Mouse (Mus musculus): Measurements from ENCODE around the gene Chst11. TPM values are rescaled to one million over a fixed set of nuclear protein-coding genes. Genes with fewer than 3 reads are reported as not detected.
"Not testable (repeated sequence)": the region's sequence is repeated elsewhere in the genome, so short reads cannot be mapped to it uniquely, and the experiment has no call there.

The Chst11 gene
- polyA plus RNA-seq, 1 experiment, result 10.4 TPM

GRCm38 (mm10) chr10:83111046-83111445 lies 125.7 kb downstream of the Chst11 start:
- TF ChIP-seq FLI1 (IDR thresholded peaks at IDR 0.05; ENCODE audit: low read length), result no peak
- no peak for TF ChIP-seq GATA1 (IDR thresholded peaks at IDR 0.05; ENCODE audit: borderline replicate concordance, low read length)
- H3K27me3 ChIP-seq (replicated peaks), result no peaks in the 10 kb centered on the region
- peaks cover 94% of the 10 kb centered on the region for H3K4me1 ChIP-seq
- no peak overlapping the region for H3K4me3 ChIP-seq (replicated peaks)
- peaks cover 48% of the 10 kb centered on the region for H3K36me3 ChIP-seq (replicated peaks; ENCODE audit: low read length)
- H3K9me3 ChIP-seq, result no peaks in the 10 kb centered on the region

- TF ChIP-seq FLI1 (IDR thresholded peaks at IDR 0.05; ENCODE audit: low read length) (no peak), GATA1 (IDR thresholded peaks at IDR 0.05; ENCODE audit: borderline replicate concordance, low read length) (no peak)
- Histone ChIP-seq H3K36me3 (replicated peaks; ENCODE audit: low read length) (peaks cover 50% of the 10 kb centered on the region), H3K9me3 (no peaks in the 10 kb centered on the region), H3K4me3 (replicated peaks) (no peak overlapping the region), H3K4me1 (peaks cover 94% of the 10 kb centered on the region), H3K27me3 (replicated peaks) (no peaks in the 10 kb centered on the region)
These were observed 127.0 kb downstream of the Chst11 start for GRCm38 (mm10) chr10:83112345-83112744.

DNA sequence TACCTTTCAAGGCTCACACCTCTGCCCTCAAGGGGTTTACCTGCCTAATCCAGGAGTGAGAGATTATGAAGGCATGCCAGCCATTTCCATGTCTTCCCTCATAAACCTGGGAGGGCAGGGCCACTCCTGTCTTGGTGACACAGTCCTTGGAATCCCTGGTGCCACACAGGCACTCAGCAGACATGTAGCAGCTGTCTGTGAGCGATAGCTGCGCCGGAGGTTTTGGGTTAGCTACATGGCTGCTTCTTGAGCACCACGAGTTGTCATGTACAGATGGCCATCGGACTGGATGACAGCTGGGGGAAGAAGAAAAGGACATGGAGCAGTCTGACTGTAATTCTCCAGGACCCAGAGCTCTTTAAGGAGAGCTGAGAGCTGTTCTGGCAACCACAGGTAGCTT lies 129.3 kb downstream of the Chst11 start:
- H3K9me3 ChIP-seq, result no peaks in the 10 kb centered on the region
- no peak overlapping the region for H3K4me3 ChIP-seq (replicated peaks)
- H3K36me3 ChIP-seq (replicated peaks; ENCODE audit: low read length), result peaks cover 62% of the 10 kb centered on the region
- H3K27me3 ChIP-seq (replicated peaks), result no peaks in the 10 kb centered on the region
- TF ChIP-seq GATA1 (IDR thresholded peaks at IDR 0.05; ENCODE audit: borderline replicate concordance, low read length) (no peak), FLI1 (IDR thresholded peaks at IDR 0.05; ENCODE audit: low read length) (no peak)
- peaks cover 94% of the 10 kb centered on the region for H3K4me1 ChIP-seq

DNA sequence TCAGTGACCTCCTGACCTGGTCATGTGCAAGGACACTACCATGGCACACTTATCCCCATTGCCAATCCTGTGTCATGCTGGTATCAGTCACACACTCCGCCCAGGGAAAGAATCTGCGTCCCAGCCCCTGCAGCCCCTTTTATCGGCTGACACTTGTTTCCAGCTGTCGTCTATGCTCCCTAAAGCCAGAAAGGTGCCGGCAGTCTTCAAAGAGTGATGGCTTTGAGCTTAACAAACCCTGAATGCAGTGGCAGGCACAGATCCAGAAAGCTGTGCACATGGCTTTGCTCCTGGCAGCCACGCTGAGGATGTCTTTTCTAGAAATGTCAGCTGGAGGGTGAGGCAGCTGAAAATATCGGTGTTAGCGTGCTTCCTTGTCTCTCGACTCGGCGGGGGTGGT lies 131.6 kb downstream of the Chst11 start:
- no peak overlapping the region for H3K4me3 ChIP-seq (replicated peaks)
- TF ChIP-seq GATA1 (IDR thresholded peaks at IDR 0.05; ENCODE audit: borderline replicate concordance, low read length), result no peak
- TF ChIP-seq FLI1 (IDR thresholded peaks at IDR 0.05; ENCODE audit: low read length), result no peak
- H3K4me1 ChIP-seq, result peaks cover 90% of the 10 kb centered on the region
- H3K36me3 ChIP-seq (replicated peaks; ENCODE audit: low read length), result peaks cover 56% of the 10 kb centered on the region
- H3K27me3 ChIP-seq (replicated peaks), result no peaks in the 10 kb centered on the region
- H3K9me3 ChIP-seq, result peaks cover 9% of the 10 kb centered on the region

GRCm38 (mm10) chr10:83117851-83118250 lies 132.6 kb downstream of the Chst11 start:
- H3K9me3 ChIP-seq, result peaks cover 9% of the 10 kb centered on the region
- peaks cover 90% of the 10 kb centered on the region for H3K4me1 ChIP-seq
- TF ChIP-seq FLI1 (IDR thresholded peaks at IDR 0.05; ENCODE audit: low read length), result no peak
- TF ChIP-seq GATA1 (IDR thresholded peaks at IDR 0.05; ENCODE audit: borderline replicate concordance, low read length), result no peak
- H3K36me3 ChIP-seq (replicated peaks; ENCODE audit: low read length), result peaks cover 56% of the 10 kb centered on the region
- no peak overlapping the region for H3K4me3 ChIP-seq (replicated peaks)
- no peaks in the 10 kb centered on the region for H3K27me3 ChIP-seq (replicated peaks)

GRCm38 (mm10) chr10:83118613-83119012 lies 133.3 kb downstream of the Chst11 start:
- no peak overlapping the region for H3K4me3 ChIP-seq (replicated peaks)
- H3K4me1 ChIP-seq, result peaks cover 93% of the 10 kb centered on the region
- TF ChIP-seq FLI1 (IDR thresholded peaks at IDR 0.05; ENCODE audit: low read length) (no peak), GATA1 (IDR thresholded peaks at IDR 0.05; ENCODE audit: borderline replicate concordance, low read length) (no peak)
- H3K36me3 ChIP-seq (replicated peaks; ENCODE audit: low read length), result peaks cover 63% of the 10 kb centered on the region
- H3K27me3 ChIP-seq (replicated peaks), result no peaks in the 10 kb centered on the region
- H3K9me3 ChIP-seq, result peaks cover 9% of the 10 kb centered on the region

GRCm38 (mm10) chr10:83119016-83119415 lies 133.7 kb downstream of the Chst11 start:
- TF ChIP-seq FLI1 (IDR thresholded peaks at IDR 0.05; ENCODE audit: low read length) (no peak), GATA1 (IDR thresholded peaks at IDR 0.05; ENCODE audit: borderline replicate concordance, low read length) (no peak)
- Histone ChIP-seq H3K9me3 (peaks cover 9% of the 10 kb centered on the region), H3K4me3 (replicated peaks) (no peak overlapping the region), H3K27me3 (replicated peaks) (no peaks in the 10 kb centered on the region), H3K4me1 (peaks cover 94% of the 10 kb centered on the region), H3K36me3 (replicated peaks; ENCODE audit: low read length) (peaks cover 62% of the 10 kb centered on the region)

DNA sequence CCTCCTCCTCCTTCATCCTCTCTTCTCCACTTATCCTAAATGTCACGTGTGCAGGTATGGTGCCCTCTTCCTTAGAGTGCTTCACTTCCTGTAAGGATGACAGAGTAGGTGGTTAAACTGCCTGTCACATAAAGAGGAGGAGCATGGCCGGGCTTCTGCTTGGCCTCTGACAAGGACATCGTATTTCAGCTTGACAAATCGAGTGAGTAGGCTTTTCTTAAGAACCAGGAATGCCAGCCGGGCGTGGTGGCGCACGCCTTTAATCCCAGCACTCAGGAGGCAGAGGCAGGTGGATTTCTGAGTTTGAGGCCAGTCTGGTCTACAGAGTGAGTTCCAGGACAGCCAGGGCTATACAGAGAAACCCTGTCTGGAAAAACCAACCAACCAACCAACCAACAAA lies 134.2 kb downstream of the Chst11 start:
- H3K4me3 ChIP-seq (replicated peaks); H3K9me3 ChIP-seq; H3K27me3 ChIP-seq (replicated peaks): not testable (repeated sequence)
- H3K36me3 ChIP-seq (replicated peaks; ENCODE audit: low read length), result peaks cover 61% of the 10 kb centered on the region
- peaks cover 95% of the 10 kb centered on the region for H3K4me1 ChIP-seq

DNA sequence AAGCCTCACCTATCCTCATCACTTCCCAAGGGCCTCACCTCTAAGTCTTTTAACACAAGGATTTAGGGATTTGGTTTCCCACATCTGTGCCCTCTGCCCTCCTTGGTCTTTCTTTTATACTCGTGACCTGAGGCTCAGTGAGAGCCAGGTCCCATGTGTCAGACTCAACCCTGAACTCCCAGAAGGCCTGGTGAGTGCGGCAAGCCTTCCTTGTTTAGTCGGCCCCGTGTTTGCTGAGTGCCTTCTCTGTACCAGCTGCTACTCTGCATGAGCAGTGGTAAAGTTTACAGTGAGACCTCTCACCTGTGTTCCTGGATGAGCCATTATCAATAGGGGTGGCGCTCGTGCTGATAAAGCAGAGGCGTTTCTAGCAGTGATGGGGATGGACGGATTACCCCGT lies 134.6 kb downstream of the Chst11 start:
- Histone ChIP-seq H3K9me3 (peaks cover 9% of the 10 kb centered on the region), H3K4me3 (replicated peaks) (no peak overlapping the region), H3K36me3 (replicated peaks; ENCODE audit: low read length) (peaks cover 57% of the 10 kb centered on the region), H3K4me1 (peaks cover 91% of the 10 kb centered on the region), H3K27me3 (replicated peaks) (no peaks in the 10 kb centered on the region)
- TF ChIP-seq GATA1 (IDR thresholded peaks at IDR 0.05; ENCODE audit: borderline replicate concordance, low read length) (no peak), FLI1 (IDR thresholded peaks at IDR 0.05; ENCODE audit: low read length) (no peak)

GRCm38 (mm10) chr10:83120938-83121337 lies 135.6 kb downstream of the Chst11 start:
- no peak for TF ChIP-seq FLI1 (IDR thresholded peaks at IDR 0.05; ENCODE audit: low read length)
- no peak for TF ChIP-seq GATA1 (IDR thresholded peaks at IDR 0.05; ENCODE audit: borderline replicate concordance, low read length)
- Histone ChIP-seq H3K9me3 (peaks cover 9% of the 10 kb centered on the region), H3K4me1 (peaks cover 81% of the 10 kb centered on the region), H3K36me3 (replicated peaks; ENCODE audit: low read length) (peaks cover 50% of the 10 kb centered on the region), H3K4me3 (replicated peaks) (no peak overlapping the region), H3K27me3 (replicated peaks) (no peaks in the 10 kb centered on the region)

DNA sequence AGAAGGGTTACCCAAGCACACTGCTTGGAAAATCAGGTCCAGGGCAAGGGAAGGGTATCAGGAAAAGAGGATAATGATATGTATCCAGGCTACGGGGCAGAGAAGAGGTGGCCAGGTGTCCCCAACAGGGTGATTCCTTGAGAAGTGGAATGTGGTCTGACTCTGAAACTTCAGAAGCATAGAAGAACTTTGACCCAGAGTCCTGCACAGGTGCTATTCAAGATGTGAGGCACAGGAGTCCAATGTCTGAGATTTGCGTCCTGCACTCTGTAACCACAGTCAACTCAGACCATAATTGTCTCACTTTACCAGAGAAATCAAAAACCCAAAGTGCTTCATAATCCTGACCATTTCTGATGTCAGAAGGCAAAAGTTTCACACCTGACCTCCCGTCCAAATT lies 139.3 kb downstream of the Chst11 start:
- no peak for TF ChIP-seq GATA1 (IDR thresholded peaks at IDR 0.05; ENCODE audit: borderline replicate concordance, low read length)
- no peak for TF ChIP-seq FLI1 (IDR thresholded peaks at IDR 0.05; ENCODE audit: low read length)
- H3K4me3 ChIP-seq (replicated peaks), result no peak overlapping the region
- H3K9me3 ChIP-seq, result peaks cover 9% of the 10 kb centered on the region
- peaks cover 44% of the 10 kb centered on the region for H3K36me3 ChIP-seq (replicated peaks; ENCODE audit: low read length)
- H3K27me3 ChIP-seq (replicated peaks), result no peaks in the 10 kb centered on the region
- peaks cover 53% of the 10 kb centered on the region for H3K4me1 ChIP-seq

Measured in megakaryocyte, embryonic 14.5 days (primary cell).